Mouse (Mus musculus): ENCODE measurements around the gene Etnk2. TPM values are rescaled to one million over a fixed set of nuclear protein-coding genes. Genes with fewer than 3 reads are reported as not detected.

Etnk2 gene
- polyA plus RNA-seq, 1 experiment from 2014 or later, result 1.7 TPM

GRCm38 (mm10) chr1:133415505-133415904, 52.1 kb downstream of the Etnk2 start:
- Histone ChIP-seq H3K27me3 (ENCODE audit: control insufficient read depth, insufficient read depth, low read length) (no peaks in the 10 kb centered on the region), H3K4me1 (ENCODE audit: control insufficient read depth, insufficient read depth, low read length) (peaks cover 30% of the 10 kb centered on the region), H3K9ac (ENCODE audit: low read length) (no peak overlapping the region), H3K4me2 (ENCODE audit: low read depth, low read length) (no peak overlapping the region), H3K27ac (ENCODE audit: low read length) (no peak overlapping the region), H3K4me3 (ENCODE audit: low read length) (no peak overlapping the region), H3K36me3 (ENCODE audit: control insufficient read depth, insufficient read depth) (no peaks in the 10 kb centered on the region), H3K9me3 (replicated peaks; ENCODE audit: control insufficient read depth, low read length) (no peaks in the 10 kb centered on the region)
- WGBS, result 77% methylated on average over 6 of the region's 6 CpGs
- ATAC-seq (replicated peaks; ENCODE audit: extremely low read depth, insufficient read depth, low FRiP score), result no peak

- WGBS, result 77% methylated on average over 7 of the region's 7 CpGs
- Histone ChIP-seq H3K4me2 (ENCODE audit: low read depth, low read length) (no peak overlapping the region), H3K9ac (ENCODE audit: low read length) (no peak overlapping the region), H3K4me3 (ENCODE audit: low read length) (no peak overlapping the region), H3K36me3 (ENCODE audit: control insufficient read depth, insufficient read depth) (no peaks in the 10 kb centered on the region), H3K4me1 (ENCODE audit: control insufficient read depth, insufficient read depth, low read length) (peaks cover 36% of the 10 kb centered on the region), H3K9me3 (replicated peaks; ENCODE audit: control insufficient read depth, low read length) (no peaks in the 10 kb centered on the region), H3K27me3 (ENCODE audit: control insufficient read depth, insufficient read depth, low read length) (no peaks in the 10 kb centered on the region), H3K27ac (ENCODE audit: low read length) (no peak overlapping the region)
- no peak for ATAC-seq (replicated peaks; ENCODE audit: extremely low read depth, insufficient read depth, low FRiP score)
Measured at GRCm38 (mm10) chr1:133416472-133416871, 53.1 kb downstream of the Etnk2 start.

GRCm38 (mm10) chr1:133417113-133417512, 53.7 kb downstream of the Etnk2 start:
- 67% methylated on average over 3 of the region's 3 CpGs for WGBS
- Histone ChIP-seq H3K4me3 (ENCODE audit: low read length) (no peak overlapping the region), H3K9ac (ENCODE audit: low read length) (no peak overlapping the region), H3K4me1 (ENCODE audit: control insufficient read depth, insufficient read depth, low read length) (peaks cover 36% of the 10 kb centered on the region), H3K9me3 (replicated peaks; ENCODE audit: control insufficient read depth, low read length) (no peaks in the 10 kb centered on the region), H3K36me3 (ENCODE audit: control insufficient read depth, insufficient read depth) (no peaks in the 10 kb centered on the region), H3K27me3 (ENCODE audit: control insufficient read depth, insufficient read depth, low read length) (no peaks in the 10 kb centered on the region), H3K27ac (ENCODE audit: low read length) (no peak overlapping the region), H3K4me2 (ENCODE audit: low read depth, low read length) (0 out of 2 replicates have a peak overlapping the region, but pooled peaks have one; percentile 89)
- no peak for ATAC-seq (replicated peaks; ENCODE audit: extremely low read depth, insufficient read depth, low FRiP score)

GRCm38 (mm10) chr1:133417539-133417938, 54.2 kb downstream of the Etnk2 start:
- Histone ChIP-seq H3K4me3 (ENCODE audit: low read length) (peak overlapping the region; percentile 61), H3K27me3 (ENCODE audit: control insufficient read depth, insufficient read depth, low read length) (no peaks in the 10 kb centered on the region), H3K4me2 (ENCODE audit: low read depth, low read length) (peak overlapping the region; percentile 89), H3K27ac (ENCODE audit: low read length) (peak overlapping the region; percentile 18; the same call in 1 of the 2 replicates), H3K9me3 (replicated peaks; ENCODE audit: control insufficient read depth, low read length) (no peaks in the 10 kb centered on the region), H3K9ac (ENCODE audit: low read length) (peak overlapping the region; percentile 76), H3K4me1 (ENCODE audit: control insufficient read depth, insufficient read depth, low read length) (peaks cover 36% of the 10 kb centered on the region), H3K36me3 (ENCODE audit: control insufficient read depth, insufficient read depth) (no peaks in the 10 kb centered on the region)
- no peak for ATAC-seq (replicated peaks; ENCODE audit: extremely low read depth, insufficient read depth, low FRiP score)
- WGBS, result 43% methylated on average over 1 of the region's 1 CpGs

GRCm38 (mm10) chr1:133418164-133418800, 54.9 kb downstream of the Etnk2 start:
- WGBS, result 6% methylated on average over 28 of the region's 28 CpGs
- Histone ChIP-seq H3K4me2 (ENCODE audit: low read depth, low read length) (peak overlapping the region; percentile 89), H3K27me3 (ENCODE audit: control insufficient read depth, insufficient read depth, low read length) (no peaks in the 10 kb centered on the region), H3K4me1 (ENCODE audit: control insufficient read depth, insufficient read depth, low read length) (peaks cover 36% of the 10 kb centered on the region), H3K4me3 (ENCODE audit: low read length) (peak overlapping the region; percentile 61), H3K9ac (ENCODE audit: low read length) (peak overlapping the region; percentile 76), H3K27ac (ENCODE audit: low read length) (peak overlapping the region; percentile 59), H3K9me3 (replicated peaks; ENCODE audit: control insufficient read depth, low read length) (no peaks in the 10 kb centered on the region), H3K36me3 (ENCODE audit: control insufficient read depth, insufficient read depth) (no peaks in the 10 kb centered on the region)
- ATAC-seq (replicated peaks; ENCODE audit: extremely low read depth, insufficient read depth, low FRiP score), result peak; percentile 64

GRCm38 (mm10) chr1:133419178-133419834, 55.9 kb downstream of the Etnk2 start:
- WGBS, result 89% methylated on average over 3 of the region's 3 CpGs

GRCm38 (mm10) chr1:133420491-133420890, 57.1 kb downstream of the Etnk2 start:
- Histone ChIP-seq H3K4me1 (ENCODE audit: control insufficient read depth, insufficient read depth, low read length) (peaks cover 32% of the 10 kb centered on the region), H3K4me3 (ENCODE audit: low read length) (no peak overlapping the region; the same call in 1 of the 2 replicates), H3K36me3 (ENCODE audit: control insufficient read depth, insufficient read depth) (no peaks in the 10 kb centered on the region), H3K4me2 (ENCODE audit: low read depth, low read length) (peak overlapping the region; percentile 27; the same call in 1 of the 2 replicates), H3K9ac (ENCODE audit: low read length) (no peak overlapping the region), H3K27me3 (ENCODE audit: control insufficient read depth, insufficient read depth, low read length) (no peaks in the 10 kb centered on the region), H3K9me3 (replicated peaks; ENCODE audit: control insufficient read depth, low read length) (no peaks in the 10 kb centered on the region), H3K27ac (ENCODE audit: low read length) (peak overlapping the region; percentile 5; the same call in 1 of the 2 replicates)
- ATAC-seq (replicated peaks; ENCODE audit: extremely low read depth, insufficient read depth, low FRiP score), result no peak
- WGBS, result 63% methylated on average over 3 of the region's 3 CpGs

More at GRCm38 (mm10) chr1:133419178-133419834, 55.9 kb downstream of the Etnk2 start:
- Histone ChIP-seq H3K4me1 (ENCODE audit: control insufficient read depth, insufficient read depth, low read length) (peaks cover 36% of the 10 kb centered on the region), H3K27ac (ENCODE audit: low read length) (peak overlapping the region; percentile 59), H3K4me3 (ENCODE audit: low read length) (no peak overlapping the region), H3K27me3 (ENCODE audit: control insufficient read depth, insufficient read depth, low read length) (no peaks in the 10 kb centered on the region), H3K9ac (ENCODE audit: low read length) (peak overlapping the region; percentile 11; the same call in 1 of the 2 replicates), H3K4me2 (ENCODE audit: low read depth, low read length) (no peak overlapping the region), H3K36me3 (ENCODE audit: control insufficient read depth, insufficient read depth) (no peaks in the 10 kb centered on the region), H3K9me3 (replicated peaks; ENCODE audit: control insufficient read depth, low read length) (no peaks in the 10 kb centered on the region)
- ATAC-seq (replicated peaks; ENCODE audit: extremely low read depth, insufficient read depth, low FRiP score), result no peak

- H3K27me3 ChIP-seq (ENCODE audit: control insufficient read depth, insufficient read depth, low read length), result no peaks in the 10 kb centered on the region
- no peak overlapping the region for H3K9ac ChIP-seq (ENCODE audit: low read length)
- 45% methylated on average over 2 of the region's 2 CpGs for WGBS
- no peaks in the 10 kb centered on the region for H3K9me3 ChIP-seq (replicated peaks; ENCODE audit: control insufficient read depth, low read length)
- no peak overlapping the region for H3K4me3 ChIP-seq (ENCODE audit: low read length)
- H3K4me2 ChIP-seq (ENCODE audit: low read depth, low read length), result peak overlapping the region; percentile 99
- H3K36me3 ChIP-seq (ENCODE audit: control insufficient read depth, insufficient read depth), result no peaks in the 10 kb centered on the region
- peaks cover 32% of the 10 kb centered on the region for H3K4me1 ChIP-seq (ENCODE audit: control insufficient read depth, insufficient read depth, low read length)
- H3K27ac ChIP-seq (ENCODE audit: low read length), result peak overlapping the region; percentile 5; the same call in 1 of the 2 replicates
- no peak for ATAC-seq (replicated peaks; ENCODE audit: extremely low read depth, insufficient read depth, low FRiP score)
Measured at GRCm38 (mm10) chr1:133421061-133421460, 57.7 kb downstream of the Etnk2 start.

- Histone ChIP-seq H3K4me2 (ENCODE audit: low read depth, low read length) (peak overlapping the region; percentile 99), H3K36me3 (ENCODE audit: control insufficient read depth, insufficient read depth) (no peaks in the 10 kb centered on the region), H3K27ac (ENCODE audit: low read length) (peak overlapping the region; percentile 34), H3K4me3 (ENCODE audit: low read length) (peak overlapping the region; percentile 84), H3K27me3 (ENCODE audit: control insufficient read depth, insufficient read depth, low read length) (no peaks in the 10 kb centered on the region), H3K9ac (ENCODE audit: low read length) (peak overlapping the region; percentile 89), H3K4me1 (ENCODE audit: control insufficient read depth, insufficient read depth, low read length) (peaks cover 31% of the 10 kb centered on the region), H3K9me3 (replicated peaks; ENCODE audit: control insufficient read depth, low read length) (no peaks in the 10 kb centered on the region)
- ATAC-seq (replicated peaks; ENCODE audit: extremely low read depth, insufficient read depth, low FRiP score), result no peak
- 51% methylated on average over 16 of the region's 16 CpGs for WGBS
Measured at GRCm38 (mm10) chr1:133421975-133422570, 58.7 kb downstream of the Etnk2 start.
